Mouse (Mus musculus) E14TG2a.4 (cell line): Measurements from ENCODE around the gene Ddx28.

Source experiments
- CTCF ChIP-seq: conservative IDR thresholded peaks from 2 replicates; pipeline ENCODE4 v1.5.1; 2014; ENCODE audit warnings: low read length
- NANOG ChIP-seq: IDR thresholded peaks from 2 replicates; pipeline ENCODE4 v1.6.1; 2014; ENCODE audit warnings: borderline replicate concordance, low read length, mixed read lengths
- POU5F1 ChIP-seq: IDR thresholded peaks from 2 replicates; pipeline ENCODE4 v1.6.1; 2014; ENCODE audit warnings: low read length, borderline replicate concordance

GRCm38 (mm10) chr8:105981146-105981545 lies 30.5 kb downstream of the Ddx28 start:
- TF ChIP-seq CTCF: no peak
- TF ChIP-seq POU5F1: no peak
- TF ChIP-seq NANOG: no peak
